Mouse (Mus musculus) midbrain, embryonic 15.5 days (tissue): ENCODE data around the gene Fpr2. TPM values are rescaled to one million over a fixed set of nuclear protein-coding genes. Genes with fewer than 3 reads are reported as not detected.
"Not testable (repeated sequence)": the region's sequence is repeated elsewhere in the genome, so short reads cannot be mapped to it uniquely, and the experiment has no call there.

ENCODE experiments used
- ATAC-seq: fragments of 200-750 bp; cut with Nextera tagmentation; replicated peaks from 2 replicates; pipeline ENCODE4 v1.8.0; 2017; ENCODE audit warnings: moderate TSS enrichment
- H3K27ac ChIP-seq: fragments of 300-500 bp; sonication (generic); 2 replicates; pipeline ENCODE4 v1.5.1; 2015; ENCODE audit warnings: mild to moderate bottlenecking, inconsistent platforms
- H3K27me3 ChIP-seq: fragments of 300-500 bp; sonication (generic); replicated peaks from 2 replicates; pipeline ENCODE4 v1.6.1; 2015; ENCODE audit warnings: inconsistent platforms
- H3K36me3 ChIP-seq: fragments of 300-500 bp; sonication (generic); replicated peaks from 2 replicates; pipeline ENCODE4 v1.6.1; 2015; ENCODE audit warnings: inconsistent platforms
- H3K4me1 ChIP-seq: fragments of 300-500 bp; sonication (generic); 2 replicates; pipeline ENCODE4 v1.6.1; 2015; ENCODE audit warnings: inconsistent platforms
- H3K4me2 ChIP-seq: fragments of 300-500 bp; sonication (generic); 2 replicates; pipeline ENCODE4 v1.6.1; 2015; ENCODE audit warnings: inconsistent platforms, mild to moderate bottlenecking, moderate library complexity
- H3K4me3 ChIP-seq: fragments of 300-500 bp; sonication (generic); 2 replicates; pipeline ENCODE4 v1.5.1; 2015; ENCODE audit warnings: mild to moderate bottlenecking, inconsistent platforms
- H3K9ac ChIP-seq: fragments of 300-500 bp; sonication (generic); 2 replicates; pipeline ENCODE4 v1.6.1; 2015; ENCODE audit warnings: mild to moderate bottlenecking, inconsistent platforms
- H3K9me3 ChIP-seq: fragments of 300-500 bp; sonication (generic); 2 replicates; pipeline ENCODE4 v1.6.1; 2016; ENCODE audit warnings: inconsistent platforms
- WGBS: fragments of 180-500 bp; shearing (Covaris S2); methylation state at CpG from one replicate; pipeline ENCODE4 v1.1.7; 2015; ENCODE audit warnings: mixed read lengths; 5-methylcytosine and 5-hydroxymethylcytosine counted together
- polyA plus RNA-seq: library from polyadenylated mRNA; unstranded; fragments of >200 nt; fragmentation: Nextera tagmentation; extraction: Ambion mirVana; gene quantifications from 2 replicates; pipeline ENCODE4 v1.2.1, GENCODE M21; 2015

Fpr2 gene
- polyA plus RNA-seq, 1 experiment from 2014 or later: not detected

GRCm38 (mm10) chr17:17899268-17899667, 11.6 kb downstream of the Fpr2 start:
- 84% methylated on average over 2 of the region's 2 CpGs for WGBS
- no peak overlapping the region for H3K27ac ChIP-seq
- peak; percentile 70 for ATAC-seq
- H3K9ac ChIP-seq: no peak overlapping the region
- no peaks in the 10 kb centered on the region for H3K27me3 ChIP-seq
- H3K9me3 ChIP-seq: no peaks in the 10 kb centered on the region
- no peaks in the 10 kb centered on the region for H3K36me3 ChIP-seq
- no peak overlapping the region for H3K4me2 ChIP-seq
- H3K4me3 ChIP-seq: no peak overlapping the region
- H3K4me1 ChIP-seq: no peaks in the 10 kb centered on the region

GRCm38 (mm10) chr17:17900768-17901167, 13.1 kb downstream of the Fpr2 start:
- Histone ChIP-seq H3K27me3 (no peaks in the 10 kb centered on the region), H3K4me3 (no peak overlapping the region), H3K9me3 (no peaks in the 10 kb centered on the region), H3K9ac (no peak overlapping the region), H3K4me2 (no peak overlapping the region), H3K27ac (no peak overlapping the region), H3K4me1 (no peaks in the 10 kb centered on the region), H3K36me3 (no peaks in the 10 kb centered on the region)
- WGBS: 89% methylated on average over 1 of the region's 1 CpGs
- no peak for ATAC-seq

- H3K4me1 ChIP-seq: no peaks in the 10 kb centered on the region
- H3K9ac ChIP-seq: peak overlapping the region; percentile 69
- peak overlapping the region; percentile 54 for H3K4me3 ChIP-seq
- peak overlapping the region; percentile 78 for H3K27ac ChIP-seq
- H3K36me3 ChIP-seq: no peaks in the 10 kb centered on the region
- H3K9me3 ChIP-seq: no peaks in the 10 kb centered on the region
- ATAC-seq: peak; percentile 100
- H3K27me3 ChIP-seq: no peaks in the 10 kb centered on the region
- WGBS: 17% methylated on average over 51 of the region's 51 CpGs
- H3K4me2 ChIP-seq: peak overlapping the region; percentile 68
Observed at GRCm38 (mm10) chr17:17909636-17910421, 22.2 kb downstream of the Fpr2 start.

- not testable (repeated sequence) for ATAC-seq
Observed at GRCm38 (mm10) chr17:17912618-17913017, 25.0 kb downstream of the Fpr2 start.

GRCm38 (mm10) chr17:17917376-17917775, 29.8 kb downstream of the Fpr2 start:
- H3K4me3 ChIP-seq: no peak overlapping the region
- H3K36me3 ChIP-seq: no peaks in the 10 kb centered on the region
- H3K27me3 ChIP-seq: no peaks in the 10 kb centered on the region
- H3K27ac ChIP-seq: no peak overlapping the region
- no peak for ATAC-seq
- 90% methylated on average over 1 of the region's 1 CpGs for WGBS
- no peaks in the 10 kb centered on the region for H3K9me3 ChIP-seq
- H3K4me2 ChIP-seq: no peak overlapping the region
- H3K4me1 ChIP-seq: no peaks in the 10 kb centered on the region
- H3K9ac ChIP-seq: no peak overlapping the region

More at GRCm38 (mm10) chr17:17912618-17913017, 25.0 kb downstream of the Fpr2 start:
- not testable (repeated sequence) for H3K36me3 ChIP-seq, H3K4me2 ChIP-seq, H3K27ac ChIP-seq, H3K9ac ChIP-seq, H3K4me1 ChIP-seq, H3K9me3 ChIP-seq, H3K27me3 ChIP-seq, H3K4me3 ChIP-seq
- WGBS: 91% methylated on average over 8 of the region's 8 CpGs

- no peaks in the 10 kb centered on the region for H3K36me3 ChIP-seq
- H3K9ac ChIP-seq: no peak overlapping the region
- no peak overlapping the region for H3K4me3 ChIP-seq
- no peak for ATAC-seq
- H3K27ac ChIP-seq: no peak overlapping the region
- H3K27me3 ChIP-seq: no peaks in the 10 kb centered on the region
- no peaks in the 10 kb centered on the region for H3K4me1 ChIP-seq
- H3K4me2 ChIP-seq: no peak overlapping the region
- no peaks in the 10 kb centered on the region for H3K9me3 ChIP-seq
Observed at GRCm38 (mm10) chr17:17917782-17918181, 30.2 kb downstream of the Fpr2 start.

Other genes starting within 250 kb of the Fpr2 start
- not detected in 2 replicates for gene Vmn2r90, start 184.1 kb upstream of the Fpr2 start, polyA plus RNA-seq
- gene Spaca6, start 60.7 kb upstream of the Fpr2 start, polyA plus RNA-seq: 30.3 and 33.3 TPM in 2 replicates
- 1.2 and 1.6 TPM in 2 replicates for gene Has1, start 32.6 kb upstream of the Fpr2 start, polyA plus RNA-seq
- 0.22 and 0.25 TPM in 2 replicates for gene Fpr1, start 3.9 kb upstream of the Fpr2 start, polyA plus RNA-seq
- not detected in 2 replicates for gene Fpr3, start within 50 bp of the Fpr2 start, polyA plus RNA-seq
- not detected in 2 replicates for gene Fpr-rs4, start 133.9 kb downstream of the Fpr2 start, polyA plus RNA-seq
- not detected in 2 replicates for gene Vmn2r124, start 161.6 kb downstream of the Fpr2 start, polyA plus RNA-seq
- gene Vmn2r91, start 197.2 kb downstream of the Fpr2 start, polyA plus RNA-seq: not detected in 2 replicates